Mouse (Mus musculus) midbrain, postnatal 0 days (tissue): Measurements from ENCODE around the gene Zfhx3. TPM values are rescaled to one million over a fixed set of nuclear protein-coding genes. Genes with fewer than 3 reads are reported as not detected.
A peak's percentile ranks its signal among the peaks of the same experiment; 100 is the strongest.

Experiments used
- ATAC-seq: fragments of 200-750 bp; cut with Nextera tagmentation; 2 replicates; pipeline ENCODE4 v1.8.0; 2017; ENCODE audit warnings: moderate number of reproducible peaks, mild to moderate bottlenecking, moderate TSS enrichment, moderate library complexity; ENCODE audit not compliant: low FRiP score
- DNase-seq: peaks from one replicate; pipeline ENCODE4 v3.0.0-alpha.2; 2015; ENCODE audit warnings: low spot score
- H3K27ac ChIP-seq: fragments of 300-500 bp; sonication (generic); 2 replicates; pipeline ENCODE4 v1.5.1; 2014; ENCODE audit warnings: low read depth, mild to moderate bottlenecking, low read length, mixed read lengths
- H3K27me3 ChIP-seq: fragments of 300-500 bp; sonication (generic); 2 replicates; pipeline ENCODE4 v1.6.1; 2014; ENCODE audit warnings: low read length, control low read depth, mixed read lengths; ENCODE audit not compliant: insufficient read depth
- H3K36me3 ChIP-seq: fragments of 300-500 bp; sonication (generic); 2 replicates; pipeline ENCODE4 v1.6.1; 2014; ENCODE audit warnings: low read length, control low read depth, mixed read lengths; ENCODE audit not compliant: insufficient read depth
- H3K4me1 ChIP-seq: fragments of 300-500 bp; sonication (generic); 2 replicates; pipeline ENCODE4 v1.6.1; 2014; ENCODE audit warnings: mild to moderate bottlenecking, control low read depth, antibody characterized with exemption, low read length, mixed read lengths; ENCODE audit not compliant: insufficient read depth
- H3K4me2 ChIP-seq: fragments of 300-500 bp; sonication (generic); 2 replicates; pipeline ENCODE4 v1.6.1; 2014; ENCODE audit warnings: low read depth, mild to moderate bottlenecking, low read length, mixed read lengths; ENCODE audit not compliant: poor library complexity, severe bottlenecking
- H3K4me3 ChIP-seq: fragments of 300-500 bp; sonication (generic); 2 replicates; pipeline ENCODE4 v1.5.1; 2014; ENCODE audit warnings: low read depth, mild to moderate bottlenecking, low read length, moderate library complexity
- H3K9ac ChIP-seq: fragments of 300-500 bp; sonication (generic); replicated peaks from 2 replicates; pipeline ENCODE4 v1.6.1; 2014; ENCODE audit warnings: mild to moderate bottlenecking, low read length, moderate library complexity, mixed read lengths; ENCODE audit not compliant: poor library complexity, severe bottlenecking
- H3K9me3 ChIP-seq: fragments of 300-500 bp; sonication (generic); 2 replicates; pipeline ENCODE4 v1.6.1; 2016; ENCODE audit warnings: low read length, control low read depth
- CTCF ChIP-seq: IDR thresholded peaks from 2 replicates; pipeline ENCODE4 v1.5.1; 2016; ENCODE audit warnings: antibody characterized with exemption, mild to moderate bottlenecking
- WGBS: fragments of 180-500 bp; shearing (Covaris S2); extraction: QIAGEN DNeasy Blood & Tissue Kit; methylation state at CpG from one replicate; pipeline ENCODE4 v1.1.7; 2014; 5-methylcytosine and 5-hydroxymethylcytosine counted together
- polyA plus RNA-seq: library from polyadenylated mRNA; unstranded; fragments of >200 nt; fragmentation: Nextera tagmentation; extraction: Ambion mirVana; gene quantifications from 2 replicates; pipeline ENCODE4 v1.2.1, GENCODE M21; 2015
- total RNA-seq: library from RNA; depleted of rRNA; stranded (reverse); fragments of >200 nt; gene quantifications from 2 replicates; pipeline ENCODE4 v1.2.3, GENCODE M21; 2014

Gene Zfhx3
- total and polyA plus RNA-seq, 2 experiments from 2014 or later: 33.1 to 44.5 TPM

GRCm38 (mm10) chr8:108783155-108783554, 840.7 kb downstream of the Zfhx3 start:
- ATAC-seq (no peak), DNase-seq (no peak)
- H3K4me1 ChIP-seq: peaks cover 2% of the 10 kb centered on the region; the same call in 1 of the 2 replicates
- no peaks in the 10 kb centered on the region for H3K36me3 ChIP-seq
- H3K9me3 ChIP-seq: no peaks in the 10 kb centered on the region
- no peak overlapping the region for H3K4me2 ChIP-seq
- no peaks in the 10 kb centered on the region for H3K27me3 ChIP-seq
- no peak overlapping the region for H3K27ac ChIP-seq
- H3K4me3 ChIP-seq: no peak overlapping the region
- no peak for TF ChIP-seq CTCF
- WGBS: 62% methylated on average over 9 of the region's 10 CpGs
- no peak overlapping the region for H3K9ac ChIP-seq

- 15% methylated on average over 6 of the region's 6 CpGs for WGBS
- DNase-seq: peak; percentile 51
- H3K4me1 ChIP-seq: peaks cover 21% of the 10 kb centered on the region; the same call in 1 of the 2 replicates
- peaks cover 12% of the 10 kb centered on the region; the same call in 1 of the 2 replicates for H3K36me3 ChIP-seq
- H3K4me3 ChIP-seq: no peak overlapping the region
- H3K9me3 ChIP-seq: no peaks in the 10 kb centered on the region
- no peak for ATAC-seq
- H3K4me2 ChIP-seq: 0 out of 2 replicates have a peak overlapping the region, but pooled peaks have one; percentile 12
- no peaks in the 10 kb centered on the region for H3K27me3 ChIP-seq
- 0 out of 2 replicates have a peak overlapping the region, but pooled peaks have one; percentile 4 for H3K9ac ChIP-seq
- no peak for TF ChIP-seq CTCF
- no peak overlapping the region for H3K27ac ChIP-seq
Observed at GRCm38 (mm10) chr8:108788156-108788761, 845.8 kb downstream of the Zfhx3 start.

GRCm38 (mm10) chr8:108788762-108789157, 846.3 kb downstream of the Zfhx3 start:
- Histone ChIP-seq H3K27ac (0 out of 2 replicates have a peak overlapping the region, but pooled peaks have one; percentile 32), H3K4me2 (0 out of 2 replicates have a peak overlapping the region, but pooled peaks have one; percentile 12), H3K9me3 (no peaks in the 10 kb centered on the region), H3K4me3 (no peak overlapping the region), H3K4me1 (peaks cover 21% of the 10 kb centered on the region; the same call in 1 of the 2 replicates), H3K36me3 (peaks cover 17% of the 10 kb centered on the region; the same call in 1 of the 2 replicates), H3K9ac (no peak overlapping the region), H3K27me3 (no peaks in the 10 kb centered on the region)
- no peak for TF ChIP-seq CTCF
- WGBS: 16% methylated on average over 10 of the region's 10 CpGs
- ATAC-seq (no peak), DNase-seq (no peak)

- Histone ChIP-seq H3K4me1 (peaks cover 21% of the 10 kb centered on the region; the same call in 1 of the 2 replicates), H3K36me3 (peaks cover 27% of the 10 kb centered on the region; the same call in 1 of the 2 replicates), H3K27ac (no peak overlapping the region), H3K27me3 (no peaks in the 10 kb centered on the region), H3K4me2 (no peak overlapping the region), H3K9ac (no peak overlapping the region), H3K4me3 (no peak overlapping the region), H3K9me3 (no peaks in the 10 kb centered on the region)
- peak; percentile 79 for TF ChIP-seq CTCF
- WGBS: 59% methylated on average over 14 of the region's 14 CpGs
- DNase-seq: peak; percentile 94
- no peak; the same call in 1 of the 2 replicates for ATAC-seq
Observed at GRCm38 (mm10) chr8:108790559-108791293, 848.3 kb downstream of the Zfhx3 start.

- TF ChIP-seq CTCF: no peak
- Histone ChIP-seq H3K9me3 (no peaks in the 10 kb centered on the region), H3K36me3 (peaks cover 38% of the 10 kb centered on the region), H3K27ac (no peak overlapping the region), H3K4me3 (no peak overlapping the region), H3K9ac (no peak overlapping the region), H3K27me3 (no peaks in the 10 kb centered on the region), H3K4me2 (no peak overlapping the region), H3K4me1 (peaks cover 7% of the 10 kb centered on the region; the same call in 1 of the 2 replicates)
- 97% methylated on average over 3 of the region's 3 CpGs for WGBS
- ATAC-seq (no peak), DNase-seq (no peak)
Observed at GRCm38 (mm10) chr8:108796076-108796475, 853.6 kb downstream of the Zfhx3 start.

- ATAC-seq (no peak), DNase-seq (no peak)
- Histone ChIP-seq H3K9me3 (no peaks in the 10 kb centered on the region), H3K36me3 (peaks cover 43% of the 10 kb centered on the region), H3K4me1 (peaks cover 7% of the 10 kb centered on the region; the same call in 1 of the 2 replicates), H3K4me2 (no peak overlapping the region), H3K27ac (no peak overlapping the region), H3K4me3 (no peak overlapping the region), H3K9ac (no peak overlapping the region), H3K27me3 (no peaks in the 10 kb centered on the region)
- no peak for TF ChIP-seq CTCF
- 70% methylated on average over 3 of the region's 3 CpGs for WGBS
Observed at GRCm38 (mm10) chr8:108796882-108797281, 854.4 kb downstream of the Zfhx3 start.
